Mouse (Mus musculus) heart, adult 8-10 months (tissue): ENCODE measurements around the gene Hcar1. TPM values are rescaled to one million over a fixed set of nuclear protein-coding genes. Genes with fewer than 3 reads are reported as not detected.
A peak's percentile ranks its signal among the peaks of the same experiment; 100 is the strongest.

ENCODE experiments used
- DNase-seq: peaks from one replicate; pipeline ENCODE4 v3.0.0; 2022; ENCODE audit warnings: low spot score
- total RNA-seq, 4 experiments: library from RNA; stranded (reverse); gene quantifications; 2 replicates each; pipeline ENCODE4 v1.2.4; 2022

The Hcar1 gene
- under 1 TPM; 0.31 to 0.52 (median 0.42) TPM for total RNA-seq

DNA sequence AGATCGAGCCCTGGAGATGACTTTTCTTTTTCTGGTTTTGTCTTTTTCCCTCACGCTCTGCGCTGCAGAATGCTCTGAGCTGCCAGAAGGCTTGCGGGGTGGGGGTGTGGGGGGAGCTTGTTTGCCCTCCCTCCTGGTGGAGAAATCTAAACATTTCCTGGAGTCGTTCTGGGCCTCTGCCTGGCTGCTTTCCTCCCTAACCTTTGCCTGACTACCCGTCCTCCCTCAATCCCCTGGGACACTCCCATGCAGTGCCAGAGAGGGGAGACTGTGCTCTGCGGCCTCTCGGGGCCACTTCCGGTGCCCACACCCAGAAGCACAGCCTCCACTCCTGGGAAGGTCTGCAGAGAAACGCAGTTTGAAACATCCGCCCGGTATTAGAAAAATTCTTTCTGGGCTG is at the start of gene Hcar1:
Gene Hcar1 (minus strand): TSS at position 93 of the 400 bp plus-strand sequence.
- no peak for DNase-seq

DNA sequence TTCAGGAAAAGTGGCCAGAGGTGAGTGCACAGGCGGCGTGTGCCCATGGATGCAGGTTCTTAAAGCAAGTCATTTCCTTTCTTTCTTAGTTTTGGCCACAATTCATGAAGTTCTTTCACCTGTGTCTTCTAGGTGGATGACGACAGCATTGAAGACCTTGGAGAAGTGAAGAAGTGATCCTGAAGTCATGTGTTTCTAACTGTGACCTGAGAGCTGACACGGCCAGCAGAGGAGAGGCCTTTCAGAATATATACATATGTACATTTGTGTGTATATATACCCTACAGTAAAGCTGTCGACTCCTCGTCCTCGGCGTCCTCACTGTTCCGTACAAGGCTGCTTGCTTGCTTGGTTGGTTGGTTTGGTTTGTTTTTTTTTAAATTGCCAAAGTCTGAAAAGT is 47.3 kb upstream of the Hcar1 start, which contains the start of gene Gm43518:
Gene Gm43518 (plus strand): TSS at position 301 of the 400 bp plus-strand sequence.
- no peak for DNase-seq

DNA sequence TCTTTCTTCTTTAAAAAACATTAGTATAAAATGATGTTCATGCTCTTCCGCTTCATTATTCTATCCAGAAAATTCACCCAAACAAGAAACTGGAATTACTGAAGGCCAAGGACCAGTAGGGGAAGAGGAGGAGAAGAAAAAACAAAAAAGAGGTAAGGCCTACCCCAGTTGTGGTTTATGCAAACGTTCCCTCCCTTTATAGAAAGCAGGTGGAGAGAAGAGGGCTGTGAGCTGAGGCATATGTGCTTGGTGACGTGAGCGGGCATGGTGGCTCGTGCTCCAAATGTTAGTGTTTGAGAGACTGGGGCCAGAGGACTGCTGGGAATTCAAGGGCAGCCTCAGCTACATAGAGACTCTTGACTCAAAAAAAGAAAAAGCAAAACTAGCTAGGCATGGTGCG is 42.3 kb upstream of the Hcar1 start:
- no peak for DNase-seq

DNA sequence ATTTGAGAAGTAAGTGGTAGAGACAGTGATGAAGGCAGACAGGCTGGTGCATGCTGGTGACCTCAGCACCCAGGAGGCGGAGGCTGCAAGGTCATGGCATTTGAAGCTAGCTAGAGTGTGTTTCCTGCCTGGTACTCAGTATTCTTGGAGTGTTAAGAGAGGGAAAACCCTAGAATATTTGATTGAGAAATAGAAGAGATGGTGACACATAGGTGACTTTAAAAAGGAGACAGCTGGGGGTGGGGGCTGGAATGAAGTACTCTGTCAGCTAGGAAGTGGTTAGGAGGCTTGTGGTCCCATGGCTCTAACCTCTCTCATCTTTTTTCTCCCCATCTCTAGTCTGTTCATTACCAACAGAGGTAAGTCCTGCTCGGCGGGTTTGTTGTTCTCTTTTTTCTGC is 35.0 kb upstream of the Hcar1 start:
- DNase-seq: no peak

DNA sequence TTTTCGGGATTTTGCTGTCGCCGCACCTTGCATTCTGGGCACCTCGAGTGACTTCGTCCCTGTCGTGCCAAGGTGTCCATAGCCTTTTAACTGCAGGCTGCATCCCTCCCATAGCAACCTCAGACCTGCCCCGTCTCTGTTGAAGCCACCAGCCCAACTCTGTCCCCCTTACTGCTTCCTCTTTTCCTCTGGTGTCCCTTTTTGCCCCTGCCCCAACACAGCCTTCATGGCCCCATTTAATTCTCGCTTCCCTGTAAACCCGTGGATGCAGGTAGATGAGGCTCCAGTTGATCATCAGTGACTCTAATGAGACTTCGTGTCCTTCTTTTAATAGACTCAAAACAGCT is 27.8 kb upstream of the Hcar1 start:
- DNase-seq: no peak

DNA sequence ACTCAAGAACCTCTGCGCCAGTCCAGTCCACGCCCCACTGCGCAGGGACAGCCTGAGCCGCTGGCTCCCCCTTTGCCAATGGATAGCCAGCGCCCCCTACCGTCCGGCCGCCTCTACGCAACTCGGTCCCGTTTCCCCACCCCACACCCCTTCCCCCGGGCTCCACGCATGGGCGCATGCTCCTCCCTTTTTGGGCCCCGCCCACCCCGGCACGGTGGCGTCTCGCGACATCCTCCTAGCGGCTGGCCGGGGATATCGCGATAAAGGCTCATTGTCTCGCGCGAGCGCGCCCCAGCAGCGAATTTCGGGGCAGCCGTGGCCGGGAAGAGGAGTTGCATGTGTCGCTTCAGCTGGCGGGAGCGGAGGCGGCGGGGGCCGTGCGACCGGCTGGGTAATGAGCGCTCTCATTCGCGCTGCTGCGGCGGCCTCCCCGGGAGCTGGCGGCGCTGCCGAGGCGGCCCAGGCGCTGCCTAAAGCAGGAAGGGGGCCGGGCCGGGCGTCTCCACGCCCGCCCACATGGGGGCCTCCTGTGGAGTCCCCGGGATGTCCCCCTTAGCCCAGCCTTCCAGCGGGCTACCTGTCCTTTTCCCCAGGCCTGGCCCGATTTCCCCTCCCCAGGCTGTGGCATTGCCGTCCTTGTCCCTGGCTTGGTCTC is 27.3 kb upstream of the Hcar1 start, which contains the start of gene Denr:
Gene Denr (plus strand): TSS at position 200 of the 655 bp plus-strand sequence.
- DNase-seq: peak; percentile 98

DNA sequence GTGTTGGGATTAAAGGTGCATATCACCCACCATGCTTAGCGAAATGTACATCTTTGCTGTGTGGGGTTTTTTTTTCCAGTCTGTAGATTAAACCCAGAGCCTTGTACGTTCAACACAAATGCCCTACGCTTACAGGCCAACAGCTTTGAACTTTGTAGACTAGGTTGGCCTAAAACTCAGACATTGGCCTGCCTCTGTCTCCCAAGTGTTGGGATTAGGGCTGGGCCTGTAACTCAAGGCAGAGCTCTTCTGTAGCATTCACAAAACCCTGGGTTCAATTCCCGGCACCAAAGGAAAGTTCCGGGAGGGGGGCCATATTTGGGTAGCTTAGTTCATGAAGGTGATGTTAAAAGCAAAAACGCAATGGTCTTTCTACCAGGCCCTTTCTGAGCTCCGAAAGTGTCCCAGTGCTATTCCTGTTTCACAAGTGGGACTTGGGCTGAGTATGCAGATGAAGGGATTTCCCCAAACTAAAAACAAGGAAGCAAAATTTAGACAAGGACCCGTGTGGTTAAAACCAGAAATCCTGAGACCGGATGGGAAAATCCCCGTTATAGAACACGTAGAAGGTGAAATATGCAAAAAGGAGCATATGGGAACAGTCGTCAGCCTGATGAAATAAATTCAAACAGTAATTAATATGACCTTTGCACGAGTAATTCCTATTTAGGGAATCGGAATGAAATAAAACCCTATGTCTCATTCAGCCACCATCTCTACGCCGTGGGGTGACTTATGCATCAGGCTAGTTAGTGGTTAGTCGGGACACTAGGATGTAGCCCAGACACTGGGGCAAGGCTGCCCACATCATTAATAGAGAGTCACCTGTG is 26.5 kb upstream of the Hcar1 start:
- DNase-seq: no peak

DNA sequence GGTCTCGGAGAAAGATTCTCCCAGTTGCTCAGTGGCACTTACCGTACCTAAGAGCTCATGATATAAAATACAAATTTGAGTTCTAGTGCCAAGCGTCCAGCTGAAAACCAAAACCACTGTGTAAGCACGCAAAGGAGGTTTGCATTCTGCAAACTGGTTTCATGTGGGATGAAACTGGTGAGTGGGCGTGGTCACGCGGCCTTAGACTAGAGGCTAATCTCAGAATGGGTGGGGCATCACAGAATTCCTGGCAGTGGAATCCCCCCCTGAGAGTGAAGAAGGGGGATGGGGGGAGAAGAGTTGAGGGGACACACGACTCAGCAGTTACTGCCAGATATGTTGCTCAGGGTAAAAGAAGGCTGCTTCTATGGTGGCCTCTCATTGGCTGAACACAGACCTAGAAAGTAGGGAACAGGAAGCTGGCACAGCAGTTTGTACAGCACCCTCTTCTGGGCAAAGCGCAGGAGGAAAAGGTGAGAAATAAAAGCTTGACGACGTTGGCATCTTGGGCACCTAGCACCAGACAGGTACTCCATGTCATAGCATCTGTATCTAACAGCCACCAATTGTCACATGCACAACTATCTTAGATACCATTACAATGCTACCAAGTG is 24.3 kb upstream of the Hcar1 start:
- no peak for DNase-seq

DNA sequence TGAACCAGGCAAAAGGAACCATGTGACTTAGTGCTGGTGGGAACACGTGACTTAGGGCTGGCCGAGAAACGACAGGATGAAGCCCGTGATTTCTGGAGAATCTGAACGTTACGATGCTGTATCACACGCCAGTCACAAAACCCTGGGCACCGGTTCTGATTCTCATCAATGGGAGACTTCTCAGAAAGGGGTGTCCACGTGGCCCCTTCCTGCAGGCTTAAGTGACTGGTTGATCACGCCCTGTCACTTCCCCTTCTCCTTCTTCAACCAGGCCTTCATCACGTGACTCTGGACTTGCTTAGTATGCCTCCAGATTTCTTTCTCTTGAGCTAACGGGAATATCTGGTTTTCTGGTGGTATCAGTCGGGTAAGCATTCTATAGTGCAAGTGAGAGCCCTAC is 17.5 kb upstream of the Hcar1 start:
- DNase-seq: no peak

DNA sequence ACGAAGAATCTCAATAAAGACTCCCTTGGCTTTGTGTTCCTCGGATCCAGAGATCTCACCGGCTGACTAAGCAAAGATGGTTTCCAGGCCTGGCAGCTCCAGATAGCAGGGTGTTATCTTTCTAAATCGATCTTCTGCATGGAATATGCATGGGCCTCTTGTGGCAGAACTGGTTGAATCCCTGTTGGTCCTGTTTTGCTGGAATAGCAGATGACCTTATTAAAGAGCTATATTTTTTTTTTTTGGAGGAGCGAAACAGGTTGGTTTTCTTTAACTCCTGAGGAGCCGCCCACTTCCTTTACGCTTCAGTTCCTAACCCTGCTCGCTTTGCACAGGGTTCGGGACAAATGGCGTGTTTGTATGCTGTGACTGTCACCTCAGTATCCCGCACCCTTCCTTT is 16.6 kb upstream of the Hcar1 start:
- DNase-seq: no peak

DNA sequence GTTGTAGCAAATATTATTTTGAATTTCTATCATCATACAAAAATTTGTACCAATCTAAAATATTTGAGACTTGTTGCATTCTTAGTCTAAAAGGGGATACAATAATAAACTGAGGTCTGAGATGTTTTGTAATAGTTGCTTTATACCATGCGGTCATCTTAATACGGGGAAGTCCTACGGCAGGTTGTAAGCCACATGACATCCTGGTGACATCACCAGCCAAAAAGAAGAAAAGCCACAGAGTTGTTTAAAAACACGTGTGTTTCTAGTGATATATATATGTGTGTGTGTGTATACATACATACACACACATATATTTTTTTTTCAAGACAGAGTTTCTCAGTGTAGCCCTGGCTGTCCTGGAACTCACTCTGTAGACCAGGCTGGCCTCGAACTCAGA is 13.7 kb upstream of the Hcar1 start:
- no peak for DNase-seq

DNA sequence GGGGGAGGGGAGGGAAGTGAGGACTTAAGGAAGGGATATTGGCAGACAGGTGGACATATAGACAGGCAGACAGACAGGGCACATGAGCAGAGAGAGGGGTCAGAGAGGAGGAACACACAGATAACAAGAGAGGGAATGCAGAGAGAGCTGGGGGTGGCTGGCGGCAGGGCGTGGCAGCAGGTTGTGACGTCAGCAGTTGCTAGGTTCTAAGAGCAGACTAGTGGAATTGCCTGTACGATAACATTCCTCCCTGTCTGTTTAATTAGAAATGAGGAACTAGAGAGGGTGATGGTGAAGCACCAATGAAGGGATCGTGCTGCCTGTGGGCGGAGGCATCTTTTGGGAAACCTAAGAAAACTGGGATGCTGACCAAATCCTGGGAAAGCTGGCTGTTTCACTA is 11.8 kb upstream of the Hcar1 start:
- DNase-seq: no peak

DNA sequence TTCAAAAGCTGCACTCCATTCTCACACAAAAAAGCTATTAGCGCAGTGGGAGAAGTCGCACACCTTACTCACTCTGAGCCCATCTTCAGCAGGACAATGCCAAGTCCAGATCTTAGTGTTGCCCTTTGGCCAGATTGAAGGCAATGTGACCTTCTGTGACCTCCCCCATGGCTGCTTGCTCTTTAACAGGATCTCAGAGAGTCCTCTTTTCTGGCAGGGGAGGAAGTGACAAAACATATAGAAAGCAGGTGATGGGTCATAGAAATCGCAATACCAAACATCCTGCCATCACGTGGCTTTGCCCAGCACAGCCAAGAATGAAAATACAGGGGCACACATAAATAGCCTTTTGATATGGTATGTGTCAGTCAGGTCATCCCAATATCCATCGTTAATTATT is 11.2 kb upstream of the Hcar1 start:
- DNase-seq: no peak

DNA sequence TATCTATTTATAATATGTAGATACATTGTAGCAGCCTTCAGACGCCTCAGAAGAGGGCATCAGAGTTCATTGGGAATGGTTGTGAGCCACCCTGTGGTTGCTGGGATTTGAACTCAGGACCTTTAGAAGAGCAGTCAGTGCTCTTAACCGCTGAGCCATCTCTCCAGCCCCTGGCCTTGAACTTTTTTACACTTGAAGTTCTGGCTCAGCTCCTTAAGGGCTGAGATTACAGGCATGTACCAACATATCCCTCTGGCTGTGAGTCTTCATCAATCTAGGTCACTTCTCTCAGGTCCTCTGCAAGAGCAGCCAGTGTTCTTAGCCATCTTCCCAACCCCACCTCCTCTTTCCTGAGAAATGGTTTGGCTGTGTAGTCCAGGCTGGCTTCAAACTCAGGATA is 10.5 kb upstream of the Hcar1 start:
- no peak for DNase-seq

DNA sequence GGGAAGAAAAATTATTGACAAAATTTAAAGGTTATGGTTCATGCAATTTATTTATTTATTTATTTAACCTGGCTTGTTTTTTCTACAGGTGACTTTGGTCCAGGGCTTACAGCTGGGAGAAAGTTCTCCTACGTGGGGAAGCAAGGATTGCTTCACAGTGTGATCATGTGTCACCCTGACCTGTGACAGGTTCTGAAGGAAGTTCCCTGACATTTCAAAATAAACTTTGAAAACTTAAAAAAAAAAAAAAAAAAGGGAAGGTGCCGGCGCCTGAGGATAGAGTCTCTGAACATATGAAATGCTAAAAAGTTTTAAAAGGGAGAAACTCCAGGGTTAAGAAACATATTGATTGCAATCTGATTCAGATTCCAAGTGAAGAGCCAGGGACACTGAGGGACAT is 6.5 kb upstream of the Hcar1 start:
- no peak for DNase-seq

DNA sequence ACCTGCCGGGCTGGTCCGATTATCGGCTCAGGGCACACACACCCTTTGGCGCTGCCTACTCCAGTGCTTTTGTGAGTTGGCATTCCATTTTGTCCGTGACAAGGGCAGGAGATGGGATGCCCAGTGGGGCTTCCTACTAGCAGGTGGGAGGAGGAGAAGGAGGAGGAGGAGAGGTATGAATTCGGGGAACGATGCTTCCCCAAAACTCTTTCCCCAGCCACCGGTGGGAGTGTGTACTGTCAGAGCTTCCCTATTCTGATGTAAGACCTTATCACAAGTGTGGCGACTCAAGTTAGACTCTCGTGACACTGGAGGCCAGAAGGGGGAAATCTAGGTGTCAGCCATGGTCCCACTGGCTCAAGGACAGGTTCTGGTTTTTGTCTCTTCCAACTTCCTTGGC is 4.5 kb upstream of the Hcar1 start:
- DNase-seq: no peak

DNA sequence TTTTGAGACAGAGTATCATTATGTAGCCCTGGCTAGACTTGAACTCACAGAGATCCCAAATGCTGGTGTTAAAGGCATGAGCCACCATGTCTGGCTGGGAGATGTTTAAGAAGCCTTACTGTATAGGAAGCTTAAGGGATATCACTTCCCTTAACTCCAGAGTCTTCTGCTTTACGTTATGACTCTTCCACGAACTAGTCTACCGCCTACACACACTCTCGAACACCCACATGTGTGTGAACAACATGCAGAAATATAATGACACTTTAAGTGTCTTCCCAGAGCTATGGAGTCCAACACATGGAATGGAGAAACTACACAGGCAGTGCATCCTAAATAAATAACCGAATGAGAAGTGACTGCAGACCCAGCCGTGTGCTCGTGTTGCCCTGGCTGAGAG is 4.1 kb upstream of the Hcar1 start:
- DNase-seq: no peak

DNA sequence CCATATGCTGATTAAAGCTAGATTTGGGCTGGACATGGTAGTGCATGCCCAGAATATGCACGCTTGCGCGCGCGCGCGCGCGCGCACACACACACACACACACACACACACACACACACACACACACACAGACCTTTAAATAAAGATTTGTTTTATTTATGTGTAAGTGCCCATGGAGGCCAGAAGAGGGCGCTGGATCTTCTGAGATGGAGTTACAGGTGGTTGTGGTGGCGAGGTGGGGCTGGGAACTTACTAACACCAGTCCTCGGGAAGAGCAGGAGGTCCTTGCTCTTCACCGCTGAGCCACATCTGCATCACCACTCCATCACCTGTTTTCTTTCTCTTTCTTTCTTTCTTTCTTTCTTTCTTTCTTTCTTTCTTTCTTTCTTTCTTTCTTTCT is 958 bp upstream of the Hcar1 start:
- no peak for DNase-seq

DNA sequence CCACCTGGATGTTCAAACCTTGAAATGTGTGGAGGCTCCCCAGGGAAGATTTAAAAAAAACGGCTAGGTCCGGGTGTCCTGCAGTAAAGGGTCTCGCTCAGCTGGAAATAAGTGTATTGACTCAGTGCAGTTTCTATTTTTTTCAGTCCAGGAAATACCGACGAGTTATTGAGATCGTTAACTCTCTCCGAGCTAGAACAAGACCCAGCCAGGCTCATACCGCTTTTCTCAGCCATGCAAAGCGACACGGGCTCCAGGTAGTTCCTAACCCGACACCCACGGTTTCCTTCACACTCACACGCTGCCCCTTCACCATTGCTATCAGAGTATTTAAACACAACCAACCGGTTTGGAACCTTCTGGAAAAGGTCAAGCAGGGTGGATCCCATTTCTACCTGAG is 1.8 kb downstream of the Hcar1 start:
- no peak for DNase-seq

DNA sequence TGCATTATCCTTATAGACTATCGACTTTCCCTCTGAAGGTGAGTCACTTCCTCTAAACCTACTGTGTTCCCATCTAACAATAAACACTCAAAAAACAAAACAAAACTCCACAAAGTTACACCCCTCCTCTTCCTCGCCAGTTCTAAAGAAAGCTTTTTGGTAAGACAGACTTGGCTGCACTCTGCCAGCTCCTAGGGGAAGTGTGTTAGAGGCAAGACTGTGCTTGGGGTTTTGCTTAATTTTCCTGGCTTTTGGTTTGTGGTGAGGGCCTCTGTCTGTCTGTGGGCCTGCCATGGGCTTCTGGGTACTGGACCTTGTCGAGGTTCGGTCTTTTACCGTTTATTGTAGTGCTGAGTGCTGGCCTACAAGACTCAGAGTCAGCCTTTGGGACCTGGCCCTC is 5.6 kb downstream of the Hcar1 start:
- no peak for DNase-seq

DNA sequence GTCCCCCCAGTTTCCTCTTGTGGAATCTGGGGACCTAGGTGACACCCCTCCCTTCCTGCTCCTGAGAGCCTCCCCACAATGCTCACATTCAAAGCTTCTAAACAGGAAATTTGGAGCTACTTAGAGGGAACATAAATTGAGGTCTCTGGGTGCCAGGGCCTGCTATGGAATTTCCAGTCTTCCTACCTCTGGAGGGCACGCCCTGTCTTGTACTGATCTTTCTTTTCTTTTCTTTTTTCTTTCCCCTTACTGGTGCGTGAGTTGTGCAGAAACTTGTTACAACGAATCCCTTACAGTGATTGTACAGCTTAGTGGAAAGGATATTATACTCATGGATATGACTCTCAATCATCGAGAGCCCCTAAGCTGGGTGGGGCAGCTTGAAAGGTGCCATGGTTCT is 10.2 kb downstream of the Hcar1 start:
- DNase-seq: no peak

DNA sequence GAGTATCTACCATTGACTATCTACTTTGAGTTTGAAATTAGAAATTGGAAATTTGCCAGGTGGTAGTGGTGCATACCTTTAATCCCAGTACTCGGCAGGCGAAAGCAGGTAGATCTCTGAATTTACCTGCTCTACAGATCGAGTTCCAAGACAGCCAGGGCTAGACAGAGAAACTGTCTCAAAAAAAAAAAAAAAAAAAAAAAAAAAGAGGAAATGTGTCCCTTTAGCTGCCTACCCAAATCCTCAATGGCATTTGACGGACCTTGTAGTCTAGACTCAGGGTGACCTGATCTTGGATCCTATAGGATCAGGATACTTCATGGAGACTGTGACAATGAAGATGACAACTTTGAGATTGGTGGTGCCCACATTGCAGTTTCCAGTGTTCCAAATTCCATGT is 13.4 kb downstream of the Hcar1 start:
- no peak for DNase-seq

DNA sequence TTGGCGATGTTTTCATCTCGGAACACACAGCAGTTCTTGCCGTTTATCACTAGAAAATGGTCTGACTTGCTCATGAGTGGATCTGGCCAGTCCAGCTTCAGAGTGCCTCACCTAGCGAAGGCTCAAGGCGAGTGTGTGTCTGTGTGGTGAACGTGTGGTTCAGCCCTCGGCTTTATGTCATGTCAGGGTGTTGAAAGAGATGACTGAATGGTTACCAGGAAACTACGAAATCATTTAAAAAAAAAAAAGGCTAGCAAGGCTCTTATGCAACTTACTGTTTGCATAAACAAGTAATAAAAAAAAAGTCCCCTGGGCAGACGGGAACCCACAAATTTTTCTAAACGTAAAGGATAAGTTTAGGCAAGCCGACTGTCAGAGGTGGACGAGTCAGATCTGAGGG is 14.5 kb downstream of the Hcar1 start, which contains the start of gene Hcar2:
Gene Hcar2 (minus strand): TSS at position 135 of the 400 bp plus-strand sequence.
- DNase-seq: no peak
